Mouse (Mus musculus): ENCODE measurements at regions not wholly inside any gene's neighbourhood (a gene's known extent, or its start where the extent isn't known, plus 50 kb on each side); places are given as distances from the start of the nearest gene placed in this dataset.
A peak's percentile ranks its signal among the peaks of the same experiment; 100 is the strongest.
"Not testable (repeated sequence)": the region's sequence is repeated elsewhere in the genome, so short reads cannot be mapped to it uniquely, and the experiment has no call there.

- no peak for DNase-seq
Observed at GRCm38 (mm10) chr9:88238346-88238745, 88.7 kb upstream of the Nt5e start.

GRCm38 (mm10) chr9:88240740-88241139 lies 86.3 kb upstream of the Nt5e start:
- DNase-seq = no peak

GRCm38 (mm10) chr9:88241203-88241995 lies 85.6 kb upstream of the Nt5e start:
- peak; percentile 92 for DNase-seq

GRCm38 (mm10) chr9:88242530-88242929 lies 84.5 kb upstream of the Nt5e start:
- DNase-seq = no peak

- no peak for DNase-seq
Observed at GRCm38 (mm10) chr9:88244492-88244891, 82.5 kb upstream of the Nt5e start.

- no peak for DNase-seq
Observed at GRCm38 (mm10) chr9:88255948-88256347, 71.0 kb upstream of the Nt5e start.

GRCm38 (mm10) chr9:88259627-88260026 lies 67.4 kb upstream of the Nt5e start:
- no peak for DNase-seq

DNA sequence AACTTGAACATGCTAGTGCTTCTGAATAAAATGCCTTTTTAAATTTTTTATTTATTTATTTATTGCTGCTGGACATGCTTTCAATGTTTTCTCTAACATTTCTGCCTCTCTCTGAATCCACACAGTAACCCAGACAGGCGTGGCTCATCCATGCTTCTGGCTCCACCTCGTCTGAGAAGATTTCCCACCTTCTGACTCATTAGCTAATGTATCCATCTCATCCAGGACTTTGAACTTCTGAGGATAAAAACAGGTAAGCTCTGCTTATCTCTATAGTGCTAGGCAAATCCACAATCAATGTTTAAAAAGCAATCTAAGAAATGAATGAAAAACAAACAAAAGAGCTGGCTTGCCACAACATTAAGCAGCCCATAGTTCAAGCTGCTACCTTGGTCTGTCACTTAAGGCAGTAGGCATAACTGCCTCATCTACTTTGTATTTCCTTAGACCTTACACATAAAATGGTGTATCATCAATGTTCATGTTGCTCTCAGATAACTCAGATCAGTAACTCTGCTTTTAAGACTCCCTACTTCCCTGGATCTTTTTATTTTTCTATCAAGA lies 66.8 kb upstream of the Nt5e start:
- DNase-seq = no peak

DNA sequence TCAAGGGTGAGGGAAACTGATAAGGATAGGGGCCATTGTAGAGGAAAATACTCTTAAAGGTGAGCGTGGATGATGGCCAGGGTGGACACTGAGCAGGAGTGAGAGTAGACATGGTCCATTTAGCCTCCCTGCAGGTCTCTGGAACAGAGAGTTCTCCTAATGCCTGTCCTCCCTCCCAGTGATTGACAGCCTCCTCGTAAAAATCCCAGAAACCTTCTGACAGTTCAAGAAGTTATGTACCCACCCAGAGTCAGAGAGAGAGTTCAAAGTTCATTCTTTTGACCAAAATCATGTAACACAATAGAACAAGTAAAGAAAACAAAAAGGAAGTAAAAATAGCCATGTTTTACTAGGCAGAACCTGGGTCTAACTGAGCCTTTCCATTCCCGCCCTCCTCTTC lies 64.5 kb upstream of the Nt5e start:
- DNase-seq = no peak

GRCm38 (mm10) chr9:88266346-88266745 lies 60.7 kb upstream of the Nt5e start:
- DNase-seq = not testable (repeated sequence)

- DNase-seq = no peak
Observed at GRCm38 (mm10) chr9:88268811-88269210, 58.2 kb upstream of the Nt5e start.

DNA sequence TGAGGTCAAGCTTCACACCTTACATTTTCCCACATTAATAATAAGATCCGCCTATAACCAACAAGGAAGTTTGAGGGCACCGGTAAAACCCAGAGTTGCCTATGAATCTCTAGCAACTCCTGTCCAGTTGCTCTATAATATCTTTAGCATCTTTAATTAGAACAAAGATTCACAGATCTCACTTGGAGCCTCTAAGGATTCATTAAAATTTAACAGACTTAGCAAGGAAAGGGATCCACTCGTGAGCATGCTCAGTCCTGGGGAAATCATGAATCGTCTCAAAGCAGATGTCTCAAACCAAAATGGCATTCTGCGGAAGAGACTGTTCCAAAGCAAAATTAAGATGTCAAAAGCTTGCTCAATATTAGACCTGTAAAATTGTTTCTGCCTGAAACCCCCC lies 57.8 kb upstream of the Nt5e start:
- no peak for DNase-seq

DNA sequence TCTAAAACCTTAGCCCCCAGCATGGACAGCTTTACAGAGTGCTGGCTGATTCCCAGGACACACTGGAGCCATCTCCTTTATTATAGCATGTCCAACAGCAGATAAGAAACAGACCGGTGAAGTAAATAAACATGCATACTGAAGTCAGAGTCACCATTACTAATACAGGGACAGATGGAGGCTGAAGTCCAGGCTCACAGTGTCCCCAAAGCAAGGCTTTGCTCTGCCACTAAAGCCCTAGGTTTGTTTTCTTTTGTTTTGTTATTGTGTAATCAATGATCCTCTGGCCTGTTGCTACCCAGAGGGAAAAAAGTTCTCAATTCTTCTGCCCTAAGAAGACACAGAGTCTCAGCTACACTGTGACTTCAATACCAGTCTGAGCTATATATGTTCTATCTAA lies 56.2 kb upstream of the Nt5e start:
- DNase-seq = no peak

GRCm38 (mm10) chr9:88273304-88273703 lies 53.7 kb upstream of the Nt5e start:
- no peak for DNase-seq

- DNase-seq = no peak
Observed at GRCm38 (mm10) chr9:88274040-88274439, 53.0 kb upstream of the Nt5e start.

- no peak for DNase-seq
Observed at GRCm38 (mm10) chr9:88274681-88275336, 52.2 kb upstream of the Nt5e start.

DNA sequence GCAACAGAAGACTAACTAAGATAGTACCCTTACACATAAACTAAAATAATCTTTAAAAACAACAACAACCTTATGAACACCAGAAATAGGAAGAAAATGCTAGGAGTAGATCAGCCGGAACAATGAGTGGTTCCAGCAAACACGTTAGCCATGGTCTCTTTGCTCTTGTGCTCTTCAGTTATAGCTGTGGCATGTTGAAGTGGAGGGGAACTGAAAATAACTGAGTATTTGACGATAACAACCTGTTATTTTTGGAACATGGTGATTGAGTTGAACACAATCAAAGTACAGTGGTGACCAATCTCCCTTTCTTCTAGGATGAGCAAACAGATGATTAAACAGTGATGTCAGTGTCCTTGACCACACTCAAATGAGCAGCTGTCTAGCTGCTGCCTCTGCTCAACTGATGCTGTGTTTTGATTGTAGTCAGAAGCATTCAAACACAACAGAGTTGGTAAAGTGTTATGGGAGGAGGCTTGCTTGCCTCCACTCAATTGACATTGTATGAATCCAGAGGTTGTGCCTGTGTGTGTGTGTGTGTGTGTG lies 50.9 kb upstream of the Nt5e start:
- no peak for DNase-seq

DNA sequence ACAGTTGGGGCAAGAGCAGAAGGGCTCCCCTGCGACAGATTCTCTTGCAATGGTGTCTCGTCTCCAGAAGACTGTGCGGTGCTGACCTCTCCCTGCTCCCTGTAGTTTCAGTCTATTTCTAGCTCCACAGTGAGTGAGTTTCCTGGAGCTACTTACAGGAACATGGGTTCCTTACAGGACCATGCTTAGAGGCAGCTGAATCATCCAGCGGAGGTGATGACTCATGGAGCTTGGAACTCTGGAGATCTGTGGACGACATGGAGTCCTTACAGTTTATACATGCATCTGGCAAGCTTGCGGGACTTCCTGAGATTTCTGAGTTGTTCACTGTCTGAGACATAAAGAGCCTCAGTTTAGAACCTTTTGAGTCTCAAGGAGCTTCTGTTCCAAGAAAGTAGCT lies 50.0 kb upstream of the Nt5e start:
- DNase-seq = no peak
